Mouse (Mus musculus): Measurements from ENCODE around the gene Mccc1. TPM values are rescaled to one million over a fixed set of nuclear protein-coding genes. Genes with fewer than 3 reads are reported as not detected.

The Mccc1 gene
- polyA plus RNA-seq, 1 experiment from 2014 or later = 27.4 TPM

DNA sequence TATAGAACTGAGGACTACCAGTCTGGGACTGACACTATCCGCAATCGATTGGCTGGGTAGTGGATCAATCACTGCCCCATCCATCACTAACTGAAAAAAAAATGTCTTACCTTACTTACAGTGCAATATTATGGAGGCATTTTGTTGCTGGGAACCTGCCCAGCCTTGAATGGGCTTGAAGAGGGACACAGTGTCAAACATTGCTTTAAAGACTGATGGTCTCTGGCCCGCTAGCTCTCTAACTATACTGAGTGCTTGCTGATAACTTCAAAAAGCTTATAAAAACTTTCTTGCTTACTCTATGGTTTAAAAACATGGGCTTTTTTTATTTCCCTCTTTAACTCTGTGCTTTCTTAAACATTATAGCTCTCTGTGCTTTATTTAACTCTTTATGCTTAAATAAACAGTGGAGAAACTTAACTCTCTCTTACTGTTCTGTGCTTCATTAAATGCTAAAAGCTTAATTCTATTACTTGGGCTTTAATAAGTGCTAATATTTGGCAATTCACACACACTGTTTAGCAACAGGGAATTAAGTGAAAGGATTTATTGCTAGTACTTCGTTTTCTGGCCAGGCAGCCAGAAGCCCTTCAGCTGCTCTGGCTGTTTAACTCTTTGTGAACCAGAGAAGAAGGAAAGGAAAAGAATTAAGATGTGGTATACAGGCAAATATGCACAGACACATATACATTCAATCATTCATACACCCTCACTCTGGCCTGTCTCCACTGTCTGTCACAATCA is 8.1 kb upstream of the Mccc1 start:
- ATAC-seq = no peak
- H3K4me3 ChIP-seq (ENCODE audit: low read depth, low read length) = no peak overlapping the region
- H3K4me1 ChIP-seq (ENCODE audit: control insufficient read depth, insufficient read depth, low read length) = no peaks in the 10 kb centered on the region
- H3K9ac ChIP-seq (ENCODE audit: low read depth, low read length) = no peak overlapping the region
- WGBS = 73% methylated on average over 4 of the region's 4 CpGs
- no peak overlapping the region for H3K27ac ChIP-seq (ENCODE audit: low read length)
- H3K9me3 ChIP-seq (replicated peaks; ENCODE audit: control insufficient read depth, low read length, poor library complexity, severe bottlenecking) = no peaks in the 10 kb centered on the region
- no peaks in the 10 kb centered on the region for H3K27me3 ChIP-seq (ENCODE audit: control insufficient read depth, insufficient read depth, low read depth, low read length)
- no peaks in the 10 kb centered on the region for H3K36me3 ChIP-seq (ENCODE audit: control insufficient read depth, insufficient read depth, low read length)
- H3K4me2 ChIP-seq (ENCODE audit: low read length) = no peak overlapping the region

DNA sequence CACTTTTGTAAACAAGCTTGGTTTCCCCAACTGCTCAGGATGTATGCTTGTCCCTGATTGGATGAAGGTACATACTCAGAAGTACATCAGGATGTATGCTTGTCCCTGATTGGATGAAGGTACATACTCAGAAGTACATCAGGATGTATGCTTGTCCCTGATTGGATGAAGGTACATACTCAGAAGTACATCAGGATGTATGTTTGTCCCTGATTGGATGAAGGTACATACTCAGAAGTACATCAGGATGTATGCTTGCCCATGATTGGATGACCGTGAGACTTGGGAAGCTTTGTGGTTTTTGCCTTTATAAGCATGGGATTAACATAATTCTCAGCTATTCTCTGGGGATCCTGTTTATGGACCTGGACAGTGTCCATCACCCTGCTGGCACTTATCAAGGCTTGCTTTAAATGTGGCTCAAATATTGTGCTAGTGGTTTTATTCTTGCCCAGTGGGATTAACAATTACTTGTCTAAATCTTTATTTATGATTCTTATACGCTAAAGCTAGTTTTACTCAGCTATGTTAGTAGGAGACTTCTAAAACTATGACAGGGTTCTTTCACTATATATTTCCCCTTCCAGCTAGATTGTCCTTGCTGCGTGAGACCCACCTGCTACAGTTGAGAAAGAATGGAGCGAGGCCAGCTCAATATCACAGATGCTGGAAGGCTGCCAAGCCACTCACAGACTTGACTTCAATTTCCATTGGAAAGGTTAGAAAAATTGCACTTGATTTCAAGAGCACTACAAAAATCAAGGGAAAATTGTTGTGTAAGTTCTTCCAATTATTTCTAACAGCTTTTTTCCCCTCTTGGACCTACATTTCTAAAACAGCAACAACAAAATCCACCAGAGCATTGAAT is 3.8 kb upstream of the Mccc1 start:
- Histone ChIP-seq H3K27me3 (ENCODE audit: control insufficient read depth, insufficient read depth, low read depth, low read length) (no peaks in the 10 kb centered on the region), H3K36me3 (ENCODE audit: control insufficient read depth, insufficient read depth, low read length) (no peaks in the 10 kb centered on the region), H3K4me3 (ENCODE audit: low read depth, low read length) (no peak overlapping the region), H3K9ac (ENCODE audit: low read depth, low read length) (no peak overlapping the region), H3K27ac (ENCODE audit: low read length) (no peak overlapping the region), H3K4me1 (ENCODE audit: control insufficient read depth, insufficient read depth, low read length) (peaks cover 4% of the 10 kb centered on the region), H3K4me2 (ENCODE audit: low read length) (peak overlapping the region; percentile 14), H3K9me3 (replicated peaks; ENCODE audit: control insufficient read depth, low read length, poor library complexity, severe bottlenecking) (no peaks in the 10 kb centered on the region)
- WGBS = 62% methylated on average over 4 of the region's 4 CpGs
- ATAC-seq = no peak

DNA sequence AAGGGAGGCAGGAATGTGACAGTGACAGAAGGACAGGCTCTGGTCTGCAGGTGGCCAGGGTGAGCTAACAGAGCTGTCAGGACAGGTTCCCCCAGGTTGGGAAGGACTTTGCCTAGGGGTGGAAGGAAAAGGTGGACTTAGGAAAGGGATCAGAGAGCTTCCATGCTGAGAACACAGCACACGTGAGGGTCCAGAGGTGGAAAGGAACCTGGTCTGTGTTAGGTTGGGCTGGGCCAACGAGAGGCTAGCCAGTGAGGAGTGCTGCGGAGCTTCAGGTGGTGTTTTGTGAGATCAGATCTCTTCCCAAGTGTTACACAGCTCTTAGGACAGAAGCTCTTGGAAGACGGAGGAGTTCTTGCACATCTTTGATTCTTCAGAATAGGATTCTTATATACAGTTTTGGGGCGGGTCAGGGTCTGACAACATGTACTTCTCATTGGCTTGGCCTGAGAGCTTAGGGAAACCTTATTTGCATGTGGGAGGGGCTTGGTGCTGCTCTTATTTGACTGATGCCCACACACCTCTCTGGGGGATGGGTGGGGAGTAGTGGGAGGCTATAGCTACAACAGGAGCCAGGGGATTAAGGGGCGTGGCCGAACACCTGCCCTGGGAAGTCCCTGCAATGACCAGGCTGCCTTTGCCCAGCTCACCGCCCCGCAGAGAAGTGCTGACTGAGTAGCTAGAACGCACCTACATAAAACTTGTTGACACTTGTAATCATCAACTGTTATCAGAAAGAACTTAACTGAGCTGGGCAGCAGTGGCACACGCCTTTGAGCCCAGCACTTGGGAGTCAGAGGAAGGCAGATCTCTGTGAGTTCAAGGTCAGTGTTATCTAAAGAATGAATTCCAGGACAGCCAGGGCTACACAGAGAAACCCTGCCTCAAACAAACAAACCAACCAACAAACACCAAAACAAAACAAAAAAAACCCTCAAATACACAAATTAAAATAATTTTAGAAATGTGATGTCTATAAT is 5.6 kb downstream of the Mccc1 start:
- H3K36me3 ChIP-seq (ENCODE audit: control insufficient read depth, insufficient read depth, low read length) = peaks cover 2% of the 10 kb centered on the region; the same call in 1 of the 2 replicates
- 51% methylated on average over 11 of the region's 11 CpGs for WGBS
- ATAC-seq = no peak
- H3K9ac ChIP-seq (ENCODE audit: low read depth, low read length) = no peak overlapping the region
- H3K4me1 ChIP-seq (ENCODE audit: control insufficient read depth, insufficient read depth, low read length) = peaks cover 10% of the 10 kb centered on the region
- no peak overlapping the region for H3K27ac ChIP-seq (ENCODE audit: low read length)
- H3K27me3 ChIP-seq (ENCODE audit: control insufficient read depth, insufficient read depth, low read depth, low read length) = no peaks in the 10 kb centered on the region
- H3K4me2 ChIP-seq (ENCODE audit: low read length) = no peak overlapping the region
- H3K4me3 ChIP-seq (ENCODE audit: low read depth, low read length) = no peak overlapping the region
- H3K9me3 ChIP-seq (replicated peaks; ENCODE audit: control insufficient read depth, low read length, poor library complexity, severe bottlenecking) = no peaks in the 10 kb centered on the region

DNA sequence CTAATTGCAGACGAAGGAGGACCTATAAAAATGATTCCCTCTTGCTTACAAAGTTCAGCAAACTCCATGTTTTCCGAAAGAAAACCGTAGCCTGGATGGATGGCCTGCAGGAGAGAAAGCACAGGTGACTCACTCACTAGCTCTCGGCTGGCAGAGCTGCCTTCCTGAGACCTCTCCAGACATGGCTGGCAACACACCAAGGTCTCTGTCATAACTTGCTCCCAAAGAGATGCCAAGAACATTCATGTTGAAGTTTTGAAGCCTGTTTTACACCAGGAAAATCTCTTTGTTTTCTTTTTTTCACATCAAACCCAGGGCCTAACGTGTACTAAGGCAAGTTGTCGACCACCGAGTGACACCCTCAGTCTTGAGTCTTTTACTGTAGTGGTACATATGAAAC is 9.8 kb downstream of the Mccc1 start:
- no peaks in the 10 kb centered on the region for H3K27me3 ChIP-seq (ENCODE audit: control insufficient read depth, insufficient read depth, low read depth, low read length)
- H3K36me3 ChIP-seq (ENCODE audit: control insufficient read depth, insufficient read depth, low read length) = peaks cover 13% of the 10 kb centered on the region
- no peaks in the 10 kb centered on the region for H3K4me1 ChIP-seq (ENCODE audit: control insufficient read depth, insufficient read depth, low read length)
- H3K9me3 ChIP-seq (replicated peaks; ENCODE audit: control insufficient read depth, low read length, poor library complexity, severe bottlenecking) = no peaks in the 10 kb centered on the region
- H3K4me2 ChIP-seq (ENCODE audit: low read length) = no peak overlapping the region
- no peak overlapping the region for H3K27ac ChIP-seq (ENCODE audit: low read length)
- no peak overlapping the region for H3K4me3 ChIP-seq (ENCODE audit: low read depth, low read length)
- ATAC-seq = no peak
- 96% methylated on average over 7 of the region's 7 CpGs for WGBS
- no peak overlapping the region for H3K9ac ChIP-seq (ENCODE audit: low read depth, low read length)

DNA sequence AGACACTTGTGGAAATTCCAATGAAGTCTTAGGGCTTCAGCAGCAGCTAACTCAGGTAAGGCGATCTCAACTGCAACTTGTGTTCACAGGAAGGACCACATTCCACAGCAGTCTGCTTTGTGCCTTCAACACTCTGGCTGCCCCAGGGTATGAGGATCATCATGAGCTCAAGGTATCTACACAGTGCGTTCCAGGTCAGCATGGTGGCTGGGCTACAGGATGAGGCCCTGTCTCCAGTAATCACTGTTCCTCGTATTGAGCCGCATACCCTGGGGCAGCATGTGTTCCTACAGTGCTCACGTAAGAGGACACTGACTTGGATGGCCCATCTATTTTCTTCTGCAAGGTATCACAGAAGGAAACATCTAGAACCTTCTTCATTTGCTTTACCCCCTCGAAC is 12.4 kb downstream of the Mccc1 start:
- Histone ChIP-seq H3K4me1 (ENCODE audit: control insufficient read depth, insufficient read depth, low read length) (no peaks in the 10 kb centered on the region), H3K27ac (ENCODE audit: low read length) (no peak overlapping the region), H3K4me2 (ENCODE audit: low read length) (no peak overlapping the region), H3K27me3 (ENCODE audit: control insufficient read depth, insufficient read depth, low read depth, low read length) (no peaks in the 10 kb centered on the region), H3K9me3 (replicated peaks; ENCODE audit: control insufficient read depth, low read length, poor library complexity, severe bottlenecking) (no peaks in the 10 kb centered on the region), H3K36me3 (ENCODE audit: control insufficient read depth, insufficient read depth, low read length) (peaks cover 21% of the 10 kb centered on the region), H3K9ac (ENCODE audit: low read depth, low read length) (no peak overlapping the region), H3K4me3 (ENCODE audit: low read depth, low read length) (no peak overlapping the region)
- 97% methylated on average over 6 of the region's 6 CpGs for WGBS
- no peak for ATAC-seq

DNA sequence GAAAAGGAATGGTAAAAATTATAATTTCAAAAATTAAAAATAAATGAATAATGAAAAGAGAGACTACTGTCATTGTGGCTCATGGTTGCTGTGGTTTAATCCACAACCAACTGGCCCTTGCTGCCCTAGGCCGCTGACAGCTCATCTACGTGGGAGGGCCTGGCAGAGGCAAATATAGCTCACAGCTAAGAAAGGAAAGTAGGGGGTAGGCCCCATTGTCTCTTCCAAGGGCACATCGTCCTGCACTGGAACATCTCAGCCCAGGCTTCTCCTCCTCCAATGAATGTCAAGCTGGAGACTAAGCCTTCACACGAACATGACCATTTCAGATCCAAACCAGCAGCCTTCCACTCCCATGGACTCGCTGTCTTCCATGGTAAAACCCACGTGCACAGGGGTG is 14.2 kb downstream of the Mccc1 start:
- 95% methylated on average over 6 of the region's 6 CpGs for WGBS
- H3K9me3 ChIP-seq (replicated peaks; ENCODE audit: control insufficient read depth, low read length, poor library complexity, severe bottlenecking) = no peaks in the 10 kb centered on the region
- H3K9ac ChIP-seq (ENCODE audit: low read depth, low read length) = no peak overlapping the region
- H3K4me2 ChIP-seq (ENCODE audit: low read length) = no peak overlapping the region
- no peaks in the 10 kb centered on the region for H3K27me3 ChIP-seq (ENCODE audit: control insufficient read depth, insufficient read depth, low read depth, low read length)
- H3K4me1 ChIP-seq (ENCODE audit: control insufficient read depth, insufficient read depth, low read length) = no peaks in the 10 kb centered on the region
- no peak overlapping the region for H3K27ac ChIP-seq (ENCODE audit: low read length)
- H3K4me3 ChIP-seq (ENCODE audit: low read depth, low read length) = no peak overlapping the region
- peaks cover 21% of the 10 kb centered on the region for H3K36me3 ChIP-seq (ENCODE audit: control insufficient read depth, insufficient read depth, low read length)
- no peak for ATAC-seq

DNA sequence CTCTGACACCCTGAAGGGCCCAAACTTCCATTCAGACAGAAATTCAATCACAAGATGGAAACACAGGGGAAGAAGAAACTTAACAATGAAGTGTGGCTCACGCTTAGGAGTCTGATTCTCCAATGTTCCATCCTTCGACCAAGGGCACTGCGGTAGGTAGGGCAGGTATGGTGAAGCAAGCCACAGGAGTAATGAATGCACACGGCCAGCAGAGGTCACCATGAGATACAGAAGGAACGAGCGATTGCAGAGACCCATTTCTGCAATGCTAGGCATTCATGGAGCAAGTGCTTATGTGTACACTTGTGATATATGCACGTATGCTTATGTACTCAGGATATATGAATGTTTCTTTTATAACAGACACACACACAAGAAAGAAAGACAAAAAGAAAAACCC is 26.9 kb downstream of the Mccc1 start:
- Histone ChIP-seq H3K4me1 (ENCODE audit: control insufficient read depth, insufficient read depth, low read length) (no peaks in the 10 kb centered on the region), H3K4me3 (ENCODE audit: low read depth, low read length) (no peak overlapping the region), H3K9me3 (replicated peaks; ENCODE audit: control insufficient read depth, low read length, poor library complexity, severe bottlenecking) (no peaks in the 10 kb centered on the region), H3K9ac (ENCODE audit: low read depth, low read length) (no peak overlapping the region), H3K4me2 (ENCODE audit: low read length) (no peak overlapping the region), H3K27me3 (ENCODE audit: control insufficient read depth, insufficient read depth, low read depth, low read length) (no peaks in the 10 kb centered on the region), H3K27ac (ENCODE audit: low read length) (no peak overlapping the region), H3K36me3 (ENCODE audit: control insufficient read depth, insufficient read depth, low read length) (peaks cover 33% of the 10 kb centered on the region)
- no peak for ATAC-seq
- WGBS = 70% methylated on average over 7 of the region's 7 CpGs

DNA sequence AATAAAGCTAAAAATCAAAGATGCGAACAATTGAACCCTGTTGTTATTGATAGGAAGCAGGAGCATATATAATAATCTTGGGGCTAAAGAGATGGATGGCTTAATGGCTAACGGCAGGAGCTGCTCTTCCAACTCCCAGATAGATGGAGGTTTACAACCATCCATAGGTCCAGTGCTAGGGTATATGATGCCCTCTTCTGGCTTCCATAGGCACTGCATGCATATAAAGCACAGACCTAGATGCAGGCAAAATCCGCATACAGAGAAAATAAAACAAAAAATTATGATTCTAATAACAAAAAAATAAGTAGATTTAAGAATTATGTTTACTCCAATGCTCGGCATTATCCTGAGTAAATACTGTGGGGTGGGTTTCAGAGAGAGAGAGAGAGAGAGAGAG is 27.5 kb downstream of the Mccc1 start:
- Histone ChIP-seq H3K4me1 (ENCODE audit: control insufficient read depth, insufficient read depth, low read length) (no peaks in the 10 kb centered on the region), H3K9ac (ENCODE audit: low read depth, low read length) (no peak overlapping the region), H3K27ac (ENCODE audit: low read length) (no peak overlapping the region), H3K4me3 (ENCODE audit: low read depth, low read length) (no peak overlapping the region), H3K27me3 (ENCODE audit: control insufficient read depth, insufficient read depth, low read depth, low read length) (no peaks in the 10 kb centered on the region), H3K4me2 (ENCODE audit: low read length) (no peak overlapping the region), H3K9me3 (replicated peaks; ENCODE audit: control insufficient read depth, low read length, poor library complexity, severe bottlenecking) (no peaks in the 10 kb centered on the region), H3K36me3 (ENCODE audit: control insufficient read depth, insufficient read depth, low read length) (peaks cover 31% of the 10 kb centered on the region)
- peak; percentile 67; the same call in 1 of the 2 replicates for ATAC-seq
- WGBS = 78% methylated on average over 4 of the region's 4 CpGs
